Mouse (Mus musculus) megakaryocyte, embryonic 14.5 days (primary cell): Measurements from ENCODE around the gene Cfd.

Experiments
- FLI1 ChIP-seq: IDR thresholded peaks from 2 replicates; pipeline ENCODE4 v1.6.1; 2012; ENCODE audit warnings: low read length, inconsistent platforms, mixed read lengths
- GATA1 ChIP-seq: IDR thresholded peaks from 3 replicates; pipeline ENCODE4 v1.6.1; 2012; ENCODE audit warnings: mixed read lengths, low read length, inconsistent platforms, borderline replicate concordance

- no peak for TF ChIP-seq GATA1
- no peak for TF ChIP-seq FLI1
Observed at GRCm38 (mm10) chr10:79910556-79910955, 19.9 kb downstream of the Cfd start, which contains the start of gene Gm26602.
